Mouse (Mus musculus): ENCODE measurements around the gene Exoc3l. TPM values are rescaled to one million over a fixed set of nuclear protein-coding genes. Genes with fewer than 3 reads are reported as not detected.

The Exoc3l gene
- 10 to 100 TPM; 25.7 to 30.9 TPM for total RNA-seq (2021)
- long read RNA-seq, experiment 1, transcript Exoc3l-201 (14 exons, 2,497 nt): major isoform, 6 of 50 reads
- long read RNA-seq, experiment 1, partial matches to known transcripts: 14 of 50 reads
- long read RNA-seq, experiment 1, other reads (novel, unspliced or antisense): 28 of 50 reads
- long read RNA-seq, experiment 2, transcript Exoc3l-201 (14 exons, 2,497 nt): major isoform, 27 of 91 reads
- long read RNA-seq, experiment 2, partial matches to known transcripts: 23 of 91 reads
- long read RNA-seq, experiment 2, other reads (novel, unspliced or antisense): 39 of 91 reads

DNA sequence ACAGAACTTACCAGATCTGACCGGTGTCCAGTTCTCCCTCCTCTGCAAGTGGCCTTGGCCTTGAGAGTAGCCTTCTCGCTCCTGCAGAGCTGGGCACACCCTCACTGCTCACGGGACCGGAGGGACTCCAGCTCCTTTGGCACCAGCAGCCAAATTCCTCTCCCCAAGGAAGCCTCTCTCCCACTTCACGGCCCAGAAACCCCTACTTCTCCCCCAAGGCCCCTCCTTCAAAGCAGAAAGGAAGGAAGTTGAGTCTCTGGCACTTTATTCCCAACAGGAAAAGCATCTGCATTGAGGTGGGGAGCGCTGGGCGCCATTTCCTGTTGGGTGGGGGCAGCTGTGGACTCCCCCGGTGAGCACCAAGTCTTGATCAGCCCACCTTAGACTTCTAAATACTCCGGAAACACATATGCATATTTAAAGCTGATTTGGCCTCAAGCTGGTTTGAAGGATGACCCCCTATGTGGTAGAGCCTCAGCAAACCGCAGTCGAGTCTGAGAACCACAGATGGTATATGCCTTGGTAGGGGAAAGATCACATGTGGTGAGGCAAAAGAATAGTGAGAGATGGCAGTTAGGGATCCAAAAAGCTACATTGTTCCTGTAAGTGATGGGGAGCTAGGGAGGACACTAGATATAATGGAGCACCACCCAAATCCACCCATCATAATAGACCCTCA lies at the start of gene Exoc3l:
Gene Exoc3l (minus strand): TSS at position 207 of the 679 bp plus-strand sequence.
- DNase-seq (ENCODE audit: low spot score in 2 of 2): no peak

GRCm38 (mm10) chr8:105345061-105345975 lies 49.4 kb upstream of the Exoc3l start:
- no peak for DNase-seq (ENCODE audit: low spot score in 2 of 2)

GRCm38 (mm10) chr8:105343791-105344574 lies 48.1 kb upstream of the Exoc3l start:
- DNase-seq (ENCODE audit: low spot score in 2 of 2): no peak

GRCm38 (mm10) chr8:105342768-105343167 lies 46.9 kb upstream of the Exoc3l start:
- DNase-seq (ENCODE audit: low spot score in 2 of 2): no peak

DNA sequence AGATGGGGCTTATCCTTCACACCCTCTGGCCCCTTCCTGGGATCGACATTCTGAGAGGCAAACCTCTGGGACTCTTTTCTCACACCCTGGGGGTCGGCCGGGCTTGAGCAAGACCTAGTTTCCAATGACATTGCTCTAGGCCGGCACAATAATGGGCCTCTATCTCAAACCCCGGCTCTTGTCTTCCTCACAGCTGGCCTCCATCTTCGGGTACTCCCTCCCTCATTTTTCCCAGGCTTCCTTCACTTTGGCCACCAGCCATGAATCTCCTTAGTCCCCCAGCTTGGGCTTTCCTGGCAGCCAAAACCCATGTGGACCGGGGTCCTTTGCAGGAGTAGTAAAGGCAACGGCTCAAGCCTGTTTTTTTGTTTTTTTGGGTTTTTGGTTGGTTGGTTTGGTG lies 45.5 kb upstream of the Exoc3l start:
- no peak for DNase-seq (ENCODE audit: low spot score in 2 of 2)

DNA sequence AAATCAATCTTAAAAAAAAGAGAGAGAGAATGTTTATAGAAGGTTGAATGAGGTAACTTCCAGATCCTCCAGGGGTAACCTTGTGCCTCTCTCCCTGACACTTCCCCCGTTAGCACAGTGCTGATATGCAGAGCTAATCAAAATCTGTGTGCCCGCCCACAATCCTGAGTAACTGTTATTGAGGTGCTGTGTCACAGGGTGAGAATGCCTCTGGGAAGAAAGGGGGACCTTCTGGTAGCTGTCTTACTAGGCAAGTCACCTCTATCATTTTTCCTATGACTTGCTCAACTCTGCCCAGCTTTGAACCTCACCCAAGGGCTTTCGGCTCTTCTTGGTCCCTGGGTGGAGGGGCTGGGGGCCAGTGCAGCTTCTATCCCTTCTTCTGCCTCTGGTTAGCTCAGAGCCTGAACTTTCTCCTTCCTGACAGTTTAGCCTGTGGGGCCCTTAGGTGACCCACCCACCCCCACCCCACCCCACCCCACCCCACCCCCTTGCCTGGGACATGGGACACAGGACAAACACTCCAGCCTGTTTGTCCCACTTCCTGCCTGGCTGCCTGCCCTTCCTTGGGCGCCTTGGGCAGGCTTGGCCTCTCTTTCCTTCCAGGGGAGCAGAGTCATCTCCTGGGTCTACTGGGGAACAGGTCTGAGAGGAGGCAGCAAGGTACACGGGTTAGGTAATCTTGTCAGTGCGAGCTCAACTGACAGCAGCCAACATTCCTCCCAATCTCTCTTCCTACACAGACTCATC lies 44.2 kb upstream of the Exoc3l start:
- DNase-seq (ENCODE audit: low spot score in 2 of 2): no peak

DNA sequence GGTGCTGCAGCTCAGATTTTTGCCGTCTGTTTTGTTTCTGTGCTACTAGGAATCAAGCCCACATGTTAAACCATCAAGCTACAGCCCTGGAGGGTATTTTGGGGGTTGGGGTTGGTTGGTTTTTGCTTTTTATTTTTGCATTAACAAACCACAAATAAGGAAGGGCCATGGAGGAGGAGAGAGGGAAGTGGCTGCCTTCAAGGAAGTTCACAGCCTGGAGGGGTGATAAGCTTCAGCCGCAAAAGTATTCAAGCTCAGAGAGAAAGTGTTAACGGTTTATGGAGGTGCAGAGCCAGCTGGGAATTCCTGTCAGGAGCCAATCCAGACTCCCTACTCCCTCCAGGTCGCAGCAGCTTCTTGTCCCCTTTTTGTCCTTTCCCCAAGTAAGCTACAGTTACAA lies 43.1 kb upstream of the Exoc3l start:
- DNase-seq (ENCODE audit: low spot score in 2 of 2): no peak

- DNase-seq (ENCODE audit: low spot score in 2 of 2): no peak
These were observed 40.7 kb upstream of the Exoc3l start for GRCm38 (mm10) chr8:105336373-105337130.

DNA sequence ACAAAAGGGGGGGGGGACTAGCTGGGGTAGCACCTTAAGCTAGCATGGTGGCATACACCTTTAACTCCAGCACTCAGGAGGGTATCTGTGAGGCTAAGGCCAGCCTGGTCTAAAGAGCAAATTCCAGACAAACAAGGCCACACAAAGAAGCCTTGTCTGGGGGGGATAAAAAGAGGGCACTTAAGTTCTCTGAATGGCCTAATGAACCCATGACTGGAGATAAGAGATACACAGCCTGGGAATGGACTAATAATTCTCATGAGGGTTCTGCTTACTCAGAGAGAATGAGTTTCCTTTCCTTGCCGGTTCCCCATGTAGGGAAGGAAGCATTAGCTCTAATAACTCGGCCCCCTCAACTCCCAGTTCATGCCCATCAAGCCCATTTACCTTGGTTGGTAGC lies 36.6 kb upstream of the Exoc3l start:
- no peak for DNase-seq (ENCODE audit: low spot score in 2 of 2)

DNA sequence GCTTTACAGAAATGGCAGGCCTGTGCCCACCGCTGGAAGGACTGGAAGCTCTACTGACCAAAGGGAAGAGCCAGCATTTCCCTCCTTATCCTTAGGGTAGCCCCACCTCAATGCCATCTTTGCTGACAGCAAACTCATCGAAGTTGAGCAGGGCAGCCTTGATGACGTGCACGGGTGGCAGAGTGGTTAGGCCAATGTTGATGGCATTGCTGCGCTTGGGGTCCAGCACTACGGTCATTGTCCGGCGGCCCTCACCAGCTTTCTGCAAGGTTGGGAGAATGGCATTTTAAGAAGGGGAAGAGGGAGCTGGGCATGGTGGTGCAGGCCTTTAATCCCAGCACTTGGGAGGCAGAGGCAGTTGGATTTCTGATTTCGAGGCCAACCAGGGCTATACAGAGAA lies 36.0 kb upstream of the Exoc3l start:
- DNase-seq (ENCODE audit: low spot score in 2 of 2): no peak

DNA sequence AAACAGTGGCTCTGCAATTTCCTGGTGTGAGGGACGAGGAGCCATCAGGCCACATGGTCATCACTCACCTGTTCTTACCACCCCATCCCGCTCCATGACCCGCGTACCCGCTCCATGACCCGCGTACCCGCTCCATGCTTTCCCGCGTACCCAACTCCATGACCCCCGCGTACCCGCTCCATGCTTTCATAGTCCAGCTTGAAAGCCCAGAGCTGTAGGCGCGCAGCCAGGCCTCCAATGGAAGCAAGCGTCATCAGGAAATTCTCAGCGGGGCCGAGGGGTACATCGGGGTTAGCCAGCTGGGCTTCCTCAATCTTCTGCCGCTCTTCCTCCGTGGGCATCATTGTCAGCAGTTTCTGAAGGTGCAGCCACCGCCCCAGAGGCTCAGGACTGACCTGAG lies 35.6 kb upstream of the Exoc3l start:
- no peak for DNase-seq (ENCODE audit: low spot score in 2 of 2)

GRCm38 (mm10) chr8:105330325-105330724 lies 34.4 kb upstream of the Exoc3l start:
- no peak for DNase-seq (ENCODE audit: low spot score in 2 of 2)

GRCm38 (mm10) chr8:105326968-105327367 lies 31.1 kb upstream of the Exoc3l start:
- no peak for DNase-seq (ENCODE audit: low spot score in 2 of 2)

DNA sequence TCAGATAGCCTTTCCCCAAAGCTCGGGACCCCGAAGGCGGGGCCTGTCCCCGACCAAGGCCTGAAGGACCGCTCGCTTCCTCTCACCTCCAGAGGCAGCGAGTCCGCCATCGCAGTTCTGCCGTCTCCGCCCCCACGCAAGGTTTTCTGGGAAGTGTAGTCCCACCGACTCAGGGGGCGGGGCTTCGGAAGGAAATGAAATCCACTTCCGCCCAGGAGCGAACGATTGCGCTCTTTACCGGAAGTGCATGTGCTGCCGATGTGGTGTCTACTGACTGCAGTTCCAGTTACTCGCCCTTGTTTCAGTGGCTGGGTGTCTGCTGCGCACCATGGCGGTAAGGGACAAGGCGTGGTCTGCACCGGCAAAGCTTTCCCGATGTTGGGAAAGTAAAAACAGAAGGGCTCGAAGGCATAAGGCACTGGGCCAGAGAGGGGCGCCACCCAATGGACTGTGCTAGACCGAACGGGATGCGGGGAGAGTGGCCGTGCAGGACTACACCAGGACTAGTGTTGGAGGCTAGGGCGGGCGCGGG lies 30.3 kb upstream of the Exoc3l start, which contains the start of the genes Lrrc29 and Tmem208:
Gene Lrrc29 (minus strand): TSS at position 138 of the 532 bp plus-strand sequence.
Gene Tmem208 (plus strand): TSS at position 214 of the 532 bp plus-strand sequence.
- DNase-seq (ENCODE audit: low spot score in 2 of 2): peak; percentile 83 to 96

DNA sequence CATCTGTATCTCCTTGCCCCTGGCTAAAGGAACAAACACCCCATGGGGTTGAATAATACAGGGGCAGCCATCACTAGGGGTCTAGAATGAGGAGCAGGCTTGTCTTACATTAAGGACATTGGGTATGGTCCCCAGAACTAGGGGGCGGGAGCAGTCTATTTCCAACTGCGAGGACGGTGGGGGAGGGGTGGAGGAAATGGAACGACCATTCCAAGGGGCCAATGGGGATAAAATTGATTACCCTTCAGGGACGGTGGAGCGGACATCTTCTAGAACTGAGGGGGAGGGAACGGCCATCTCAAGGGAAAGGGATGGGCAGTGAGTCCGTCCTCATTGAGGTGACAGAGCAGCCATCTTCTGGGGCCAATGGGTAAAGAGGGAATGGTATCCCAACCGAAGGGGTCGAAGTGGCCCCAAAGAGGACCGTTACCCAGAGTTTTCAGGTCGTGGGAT lies 29.8 kb upstream of the Exoc3l start:
- DNase-seq (ENCODE audit: low spot score in 2 of 2): no peak

GRCm38 (mm10) chr8:105323183-105323582 lies 27.3 kb upstream of the Exoc3l start:
- DNase-seq (ENCODE audit: low spot score in 2 of 2): no peak

- DNase-seq (ENCODE audit: low spot score in 2 of 2): no peak
These were observed 22.8 kb upstream of the Exoc3l start for GRCm38 (mm10) chr8:105318662-105319190.

- DNase-seq (ENCODE audit: low spot score in 2 of 2): no peak
These were observed 22.0 kb upstream of the Exoc3l start for GRCm38 (mm10) chr8:105317941-105318340.

Data from adrenal gland, postnatal 4 days (tissue).